Mouse (Mus musculus): ENCODE results near the gene Olfr639.
"Not testable (repeated sequence)": the region's sequence is repeated elsewhere in the genome, so short reads cannot be mapped to it uniquely, and the experiment has no call there.

The Olfr639 gene

DNA sequence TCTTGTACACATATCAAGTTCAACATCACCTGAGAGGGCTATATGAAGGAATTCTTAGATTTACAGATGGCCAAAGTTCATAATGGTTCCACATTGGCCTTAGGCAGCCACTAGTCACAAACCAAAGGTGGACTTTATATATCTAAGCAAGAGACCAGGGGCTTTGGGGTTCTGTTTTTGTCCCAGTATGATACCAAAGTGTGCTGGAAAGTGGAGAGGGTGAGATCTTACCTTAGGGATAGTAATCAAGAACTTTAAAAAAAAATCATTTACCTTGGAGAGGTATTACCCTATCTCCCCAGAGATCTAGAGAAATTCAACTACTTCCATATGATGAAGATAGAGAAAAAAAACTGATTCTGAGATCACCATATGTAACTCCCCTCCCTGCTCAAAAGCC, at the start of gene Olfr639:
Gene Olfr639 (minus strand): TSS at position 101 of the 400 bp plus-strand sequence.
- no peak for DNase-seq

DNA sequence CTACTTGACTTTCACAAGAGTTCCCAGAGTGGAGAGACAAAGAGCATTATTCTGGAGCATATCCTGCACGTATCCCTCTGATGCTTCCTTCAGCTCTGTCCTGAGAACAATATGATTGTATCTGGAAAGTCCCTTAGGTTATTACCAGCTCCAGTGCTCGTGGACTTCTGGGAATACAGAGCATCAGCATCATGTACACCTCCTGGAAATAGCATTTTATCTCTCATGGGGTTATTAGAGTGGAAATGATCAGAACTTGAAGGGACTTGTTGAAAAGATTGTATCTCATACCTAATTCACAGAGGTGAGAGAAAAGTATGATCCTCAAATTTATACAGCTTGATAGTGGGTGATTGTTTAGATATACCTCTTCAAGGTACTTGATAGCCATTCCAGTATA, 44.2 kb upstream of the Olfr639 start, which contains the start of gene 4930516K23Rik:
Gene 4930516K23Rik (minus strand): TSS at position 101 of the 400 bp plus-strand sequence.
- DNase-seq, result no peak

DNA sequence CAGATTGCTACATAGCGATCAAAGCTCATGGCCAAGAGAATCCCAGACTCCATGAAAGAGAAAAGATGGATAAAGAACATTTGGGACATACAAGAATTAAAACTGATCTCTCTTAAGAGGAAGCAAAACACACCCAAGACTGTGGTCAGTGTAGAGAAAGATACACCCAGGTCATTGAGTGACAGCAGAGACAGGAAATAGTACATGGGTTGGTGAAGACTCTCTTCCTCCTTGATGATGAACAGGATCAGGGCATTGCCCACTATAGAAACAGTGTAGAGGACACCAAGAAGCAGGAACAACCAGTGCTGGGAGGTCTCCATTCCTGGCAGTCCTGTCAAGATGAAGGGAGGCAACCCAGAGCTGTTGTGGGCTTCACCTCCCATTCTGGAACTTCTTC, 42.1 kb upstream of the Olfr639 start:
- no peak for DNase-seq

DNA sequence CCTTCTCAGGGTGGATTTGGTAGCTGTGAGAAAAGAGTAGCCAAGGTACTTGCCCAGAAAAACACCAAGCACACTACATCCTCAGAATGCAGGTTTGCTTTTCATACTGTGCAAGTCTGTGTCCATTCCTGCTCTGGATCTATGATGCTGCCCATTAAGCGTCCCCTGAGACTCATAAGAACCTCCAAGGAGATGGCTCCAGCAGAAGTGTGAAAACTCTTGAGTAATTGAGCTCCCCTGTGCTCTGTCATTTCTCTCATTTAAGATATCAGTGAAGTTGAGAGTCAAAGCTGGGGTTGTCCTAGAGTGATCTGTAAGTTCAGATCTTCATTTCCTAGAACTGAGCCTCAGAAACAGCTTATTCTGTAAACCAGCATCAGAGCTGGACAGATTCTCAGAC, 35.5 kb upstream of the Olfr639 start, which contains the start of gene Olfr642:
Gene Olfr642 (minus strand): TSS at position 101 of the 400 bp plus-strand sequence.
- DNase-seq, result no peak

DNA sequence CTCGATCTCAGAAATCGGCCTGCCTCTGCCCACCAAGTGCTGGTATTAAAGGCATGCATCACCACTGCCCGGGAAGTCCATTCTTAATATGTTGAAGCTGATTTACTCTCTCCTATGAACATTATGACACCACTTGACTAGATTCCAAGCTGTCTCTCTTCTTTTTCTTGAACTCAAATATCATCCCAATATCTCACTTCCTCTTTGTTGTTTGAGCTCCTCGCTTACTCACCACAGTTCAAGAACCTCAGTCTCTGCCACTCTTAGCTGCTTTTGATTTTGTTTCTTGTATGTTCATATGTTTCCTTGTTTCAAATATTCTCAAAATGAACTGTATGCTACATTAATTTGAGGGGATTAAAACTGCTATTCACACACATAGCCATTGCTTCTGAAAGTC, 33.6 kb upstream of the Olfr639 start:
- no peak for DNase-seq

DNA sequence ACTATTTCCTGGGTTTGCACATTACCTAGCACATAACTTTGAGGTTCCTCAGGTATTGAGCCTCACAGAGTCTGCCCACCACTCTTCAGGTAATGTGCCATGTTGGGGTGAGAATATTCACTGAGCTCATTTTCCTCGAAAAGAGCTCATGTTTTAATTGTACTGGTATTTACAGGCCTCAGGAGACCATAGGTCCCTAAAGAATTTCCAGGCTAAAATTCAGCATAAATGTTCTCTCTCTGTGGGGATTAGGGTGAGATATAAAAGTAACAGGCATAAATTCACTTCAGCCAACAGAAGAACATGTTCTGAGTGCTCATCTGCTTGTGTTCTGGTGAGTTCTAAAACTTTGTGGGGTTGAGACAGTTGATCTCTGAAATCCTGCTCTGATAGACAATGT, 18.0 kb upstream of the Olfr639 start, which contains the start of gene Olfr641:
Gene Olfr641 (plus strand): TSS at position 301 of the 400 bp plus-strand sequence.
- no peak for DNase-seq

DNA sequence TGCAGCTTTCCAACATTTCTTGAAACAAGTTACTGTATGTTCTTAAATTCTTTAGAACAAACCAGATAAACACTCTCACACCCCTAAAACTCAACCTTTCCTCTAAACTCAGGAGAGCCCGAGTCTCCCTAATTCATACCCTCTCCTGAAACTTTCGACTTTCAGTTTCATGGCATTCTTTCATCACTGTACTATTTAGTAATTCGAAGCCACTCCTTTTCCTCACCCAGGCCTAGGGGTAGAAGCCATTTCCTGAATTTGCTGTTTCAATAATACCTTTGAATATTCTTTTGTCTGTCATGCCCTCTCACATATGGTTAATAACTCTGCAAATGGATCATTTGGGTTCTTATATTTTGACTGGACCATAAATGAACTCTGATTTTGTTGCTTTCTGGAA, 9.9 kb upstream of the Olfr639 start:
- DNase-seq, result no peak

DNA sequence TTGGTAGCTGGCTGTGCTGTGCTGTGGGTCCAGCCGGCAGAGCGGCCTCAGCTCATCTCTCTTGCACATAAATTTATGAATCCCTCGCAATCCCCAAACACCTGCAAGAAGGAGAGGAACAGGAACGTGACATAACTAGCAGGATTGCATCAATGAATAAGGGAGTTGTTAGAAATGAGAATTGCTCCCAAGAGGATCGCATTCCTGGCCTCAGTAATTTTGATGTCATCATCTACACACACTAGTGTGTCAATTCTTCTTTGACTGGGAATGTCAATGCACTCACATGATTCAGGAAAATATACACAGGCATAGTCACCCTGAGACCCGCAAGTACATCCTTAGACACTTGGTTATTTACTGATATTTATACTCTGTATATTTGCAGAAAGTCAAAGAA, 8.4 kb upstream of the Olfr639 start, which contains the start of gene Olfr640:
Gene Olfr640 (minus strand): TSS at position 101 of the 400 bp plus-strand sequence.
- no peak for DNase-seq

DNA sequence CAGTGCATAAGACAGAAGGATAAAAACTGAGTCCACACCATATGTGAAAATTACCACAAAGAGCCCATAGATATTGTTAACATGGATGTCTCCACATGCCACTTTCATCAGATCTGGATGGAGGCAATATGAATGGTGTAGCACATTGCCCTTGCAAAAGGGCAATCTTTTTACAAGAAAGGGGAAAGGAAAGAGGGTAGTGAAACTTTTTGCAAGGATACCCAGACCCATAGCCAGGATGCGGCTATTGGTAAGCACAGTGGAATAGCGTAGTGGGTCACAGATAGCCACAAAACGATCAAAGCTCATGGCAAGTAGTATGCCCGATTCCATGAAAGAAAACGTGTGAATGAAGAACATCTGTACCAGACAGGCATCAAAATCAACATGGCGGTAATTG, 4.5 kb upstream of the Olfr639 start:
- no peak for DNase-seq

DNA sequence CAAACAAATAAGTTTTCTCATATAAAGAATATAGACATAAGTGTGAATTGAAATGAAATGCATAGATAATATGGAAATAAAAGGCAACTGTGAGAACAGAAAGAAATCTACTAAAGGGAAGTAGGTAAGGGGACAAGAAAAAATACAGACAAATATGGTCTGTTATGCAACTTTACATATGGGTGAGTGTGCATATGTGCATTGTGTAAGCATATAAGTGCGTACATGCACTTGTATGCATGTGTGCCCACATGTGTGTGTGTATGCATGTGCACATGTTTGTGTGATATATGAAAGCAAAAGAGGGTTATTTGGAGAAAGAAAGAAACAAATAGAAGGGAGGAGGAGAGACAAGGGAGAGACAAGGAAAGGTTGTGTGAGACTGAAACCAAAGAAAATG, 1.9 kb upstream of the Olfr639 start:
- no peak for DNase-seq

DNA sequence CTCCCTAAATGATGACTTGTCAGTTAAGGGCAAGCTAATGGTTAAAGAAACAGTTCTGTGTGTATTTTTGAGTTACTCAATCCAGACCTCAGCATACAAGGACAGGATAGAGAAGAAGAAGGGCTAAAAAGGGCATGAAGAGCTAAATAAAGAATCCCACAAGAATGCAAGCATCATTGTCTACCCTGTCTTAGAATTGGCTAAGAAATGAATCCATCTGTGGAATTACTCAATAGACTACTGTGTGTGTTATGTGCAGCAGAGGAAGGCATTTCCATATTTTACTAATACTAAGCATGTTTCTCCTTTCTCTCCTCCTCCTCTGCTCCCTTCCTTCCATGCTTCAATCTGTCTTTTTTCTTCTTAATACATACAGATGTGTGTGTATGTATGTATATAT, 18.0 kb downstream of the Olfr639 start:
- DNase-seq, result no peak

DNA sequence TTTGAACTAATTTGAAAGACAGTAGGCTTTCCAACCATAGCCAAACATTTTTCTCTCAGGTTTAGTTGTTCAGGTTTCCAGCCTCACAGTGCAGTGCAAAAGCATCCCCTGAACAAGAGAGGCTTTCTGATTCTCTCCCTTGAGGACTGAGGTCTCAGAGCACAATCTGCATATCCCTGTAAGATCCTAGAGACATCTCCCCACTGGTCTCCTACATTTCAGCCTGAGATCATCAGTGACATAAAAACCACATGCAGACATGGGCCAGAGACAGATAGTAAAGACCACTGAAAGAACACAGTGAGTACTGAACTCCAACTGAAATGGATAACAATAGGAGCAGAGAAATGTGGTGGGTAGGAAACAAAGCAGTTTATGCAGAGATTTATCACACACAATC, 18.7 kb downstream of the Olfr639 start, which contains the start of gene Olfr638:
Gene Olfr638 (plus strand): TSS at position 301 of the 400 bp plus-strand sequence.
- no peak for DNase-seq

DNA sequence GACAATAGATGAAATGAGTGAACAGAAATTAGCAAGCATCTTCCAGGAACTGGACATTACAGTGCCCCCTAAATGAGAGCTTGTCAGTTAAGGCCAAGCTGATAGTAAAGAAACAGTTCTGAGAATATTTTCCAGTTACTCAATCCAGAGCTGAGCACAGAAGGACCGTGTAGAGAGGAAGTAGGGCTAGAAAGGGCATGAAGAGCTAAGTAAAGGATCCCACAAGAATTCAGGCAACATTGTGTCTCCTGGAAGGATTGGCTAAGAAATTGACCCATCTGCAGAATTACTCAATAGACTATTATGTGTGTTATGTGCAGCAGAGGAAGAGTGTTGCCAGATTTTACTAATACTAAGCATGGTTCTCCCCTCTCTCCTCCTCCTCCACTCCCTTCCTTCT, 45.3 kb downstream of the Olfr639 start:
- DNase-seq, result no peak

DNA sequence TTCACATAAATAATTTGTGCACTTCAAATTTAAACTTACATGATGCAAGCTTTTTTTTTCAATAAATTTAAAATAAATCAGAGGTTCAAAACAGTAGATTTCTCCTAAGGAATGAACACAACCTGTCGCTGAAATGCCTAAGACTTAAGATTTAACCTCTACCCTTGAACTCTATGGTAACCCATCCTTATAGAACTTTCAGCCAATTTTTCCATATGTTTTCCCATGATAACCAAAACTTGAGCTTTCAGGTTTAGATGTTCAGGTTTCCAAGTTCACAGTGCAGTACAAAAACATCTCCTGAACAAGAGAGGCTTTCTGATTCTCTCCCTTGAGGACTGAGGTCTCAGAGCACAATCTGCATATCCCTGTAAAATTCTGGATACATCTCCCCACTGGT, 46.3 kb downstream of the Olfr639 start, which contains the start of gene Olfr635:
Gene Olfr635 (plus strand): TSS at position 301 of the 400 bp plus-strand sequence.
- DNase-seq, result no peak

DNA sequence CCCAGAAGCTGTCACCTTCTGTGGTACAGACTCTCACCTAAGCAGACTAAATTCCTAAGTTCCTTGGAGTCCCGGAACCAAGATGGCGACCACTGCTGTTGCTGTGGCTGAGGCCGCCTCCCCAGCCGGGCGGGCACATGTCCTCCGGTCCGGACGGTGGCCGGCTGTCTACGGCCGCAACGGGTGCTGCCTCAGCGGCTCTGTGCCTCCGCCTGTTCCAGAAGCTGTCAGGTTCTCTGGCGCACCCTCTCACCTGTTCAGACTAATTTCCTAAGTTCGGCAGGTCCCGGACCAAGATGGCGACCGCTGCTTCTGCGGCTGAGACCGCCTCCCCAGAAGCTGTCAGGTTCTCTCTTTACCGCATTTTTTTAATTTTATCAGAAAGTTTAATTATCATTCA, 50.2 kb downstream of the Olfr639 start:
- not testable (repeated sequence) for DNase-seq
